Comparison of ENCODE assay signal across 8 mouse cellular contexts in genomic region chr4:48044141-48044490, GRCm38 (mm10). TPM values are rescaled to one million over a fixed set of nuclear protein-coding genes. Genes with fewer than 3 reads are reported as not detected.
DNase-seq lines count a peak whose midpoint lies in the region; ATAC-seq and TF ChIP-seq lines count a peak whose summit lies in the region.

No protein-coding gene starts in this region.

- H3K4me3 ChIP-seq in heart, embryonic 16.5 days (ENCODE audit: low read length), result peak overlapping the region; percentile 81
- H3K4me3 ChIP-seq in ES-E14 (ENCODE audit: insufficient read depth in 1 of 2, low read depth in 1 of 2, low read length in 2 of 2, poor library complexity in 1 of 2, severe bottlenecking in 1 of 2), result peak overlapping the region; percentile 69 to 76; a peak in 3 of 4 replicates
- H3K4me3 ChIP-seq in forebrain, embryonic 11.5 days (ENCODE audit: low read depth, low read length), result peak overlapping the region; percentile 59
- H3K4me3 ChIP-seq in liver, embryonic 12.5 days, result peak overlapping the region; percentile 67

- H3K9me3 ChIP-seq in heart, embryonic 16.5 days (replicated peaks; ENCODE audit: control insufficient read depth, low read length), result no peaks in the 10 kb centered on the region
- no peaks in the 10 kb centered on the region for H3K9me3 ChIP-seq in ES-E14 (ENCODE audit: control insufficient read depth, insufficient read depth, low read depth, low read length)
- H3K9me3 ChIP-seq in forebrain, embryonic 11.5 days (ENCODE audit: control insufficient read depth, low read length), result no peaks in the 10 kb centered on the region
- no peaks in the 10 kb centered on the region for H3K9me3 ChIP-seq in liver, embryonic 12.5 days (replicated peaks)

- H3K4me2 ChIP-seq in heart, embryonic 16.5 days (ENCODE audit: low read depth, low read length), result peak overlapping the region; percentile 100
- peak overlapping the region; percentile 97 for H3K4me2 ChIP-seq in forebrain, embryonic 11.5 days (ENCODE audit: low read depth, low read length, severe bottlenecking)
- H3K4me2 ChIP-seq in liver, embryonic 12.5 days, result peak overlapping the region; percentile 98

- no peak for DNase-seq in heart, postnatal 14 days
- no peak for DNase-seq in ES-E14 (ENCODE audit: low read depth, low spot score)
- DNase-seq in forebrain, embryonic 11.5 days (ENCODE audit: low spot score), result no peak
- no peak for DNase-seq in right cerebral cortex, adult 18-20 months

- H3K27ac ChIP-seq in heart, embryonic 16.5 days (ENCODE audit: low read length), result peak overlapping the region; percentile 100
- H3K27ac ChIP-seq in ES-E14 (ENCODE audit: insufficient read depth, low read depth, low read length, poor library complexity, severe bottlenecking), result no peak overlapping the region
- H3K27ac ChIP-seq in forebrain, embryonic 11.5 days (ENCODE audit: low read depth, low read length), result no peak overlapping the region
- no peak overlapping the region for H3K27ac ChIP-seq in liver, embryonic 12.5 days

- H3K36me3 ChIP-seq in heart, embryonic 16.5 days (ENCODE audit: control insufficient read depth, insufficient read depth), result no peaks in the 10 kb centered on the region
- no peaks in the 10 kb centered on the region for H3K36me3 ChIP-seq in ES-E14 (ENCODE audit: control insufficient read depth, insufficient read depth, low read length, poor library complexity, severe bottlenecking)
- no peaks in the 10 kb centered on the region for H3K36me3 ChIP-seq in forebrain, embryonic 11.5 days (ENCODE audit: control insufficient read depth, insufficient read depth, low read length)
- no peaks in the 10 kb centered on the region for H3K36me3 ChIP-seq in liver, embryonic 12.5 days

- intact Hi-C loops in heart, postnatal 14 days (cut with DNase I), result loop anchor here (5.0 to 10.0 kb wide), 4 partner anchors 97 to 989 kb away; partner anchors contain the start of gene Anks6

- peaks cover 12% of the 10 kb centered on the region for H3K27me3 ChIP-seq in heart, embryonic 16.5 days (ENCODE audit: control insufficient read depth, insufficient read depth, low read length)
- peaks cover 15% of the 10 kb centered on the region for H3K27me3 ChIP-seq in forebrain, embryonic 11.5 days (ENCODE audit: control insufficient read depth, insufficient read depth, low read length)
- H3K27me3 ChIP-seq in liver, embryonic 12.5 days (replicated peaks), result peaks cover 67% of the 10 kb centered on the region

- WGBS in heart, embryonic 16.5 days, result under 1% methylated on average over 11 of the region's 11 CpGs
- under 1% methylated on average over 11 of the region's 11 CpGs for WGBS in forebrain, embryonic 11.5 days
- WGBS in liver, embryonic 12.5 days (ENCODE audit: insufficient replicate concordance), result 1% methylated on average over 11 of the region's 11 CpGs

- no peak for ATAC-seq in heart, embryonic 16.5 days (replicated peaks; ENCODE audit: extremely low read depth, insufficient read depth, low FRiP score)
- ATAC-seq in forebrain, embryonic 11.5 days (replicated peaks; ENCODE audit: low FRiP score), result no peak
- no peak for ATAC-seq in liver, embryonic 12.5 days
- no peak for ATAC-seq in megakaryocyte-erythroid progenitor cell, adult 5-6 weeks (replicated peaks; ENCODE audit: low FRiP score, low TSS enrichment, poor library complexity, severe bottlenecking)
- ATAC-seq in frontal cortex, adult (ENCODE audit: low TSS enrichment), result no peak

- in situ Hi-C loops in ES-E14 (cut with MboI; ENCODE audit: low sequenced_read_pairs in 2 of 2, unreplicated experiment in 2 of 2), result loop anchor here in 1 of 2 experiments (25.0 kb wide), 1 partner anchor 1707 kb away; the partner anchor contains the start of gene Foxe1

- H3K9ac ChIP-seq in heart, embryonic 16.5 days (ENCODE audit: low read length), result peak overlapping the region; percentile 77
- no peak overlapping the region for H3K9ac ChIP-seq in ES-E14 (ENCODE audit: insufficient read depth, low read depth, low read length, poor library complexity, severe bottlenecking)
- H3K9ac ChIP-seq in forebrain, embryonic 11.5 days (ENCODE audit: low read length), result peak overlapping the region; percentile 70
- H3K9ac ChIP-seq in liver, embryonic 12.5 days, result peak overlapping the region; percentile 79; the same call in 1 of the 2 replicates

- H3K4me1 ChIP-seq in heart, embryonic 16.5 days (ENCODE audit: control insufficient read depth, insufficient read depth, low read length), result peaks cover 35% of the 10 kb centered on the region
- H3K4me1 ChIP-seq in ES-E14 (ENCODE audit: control insufficient read depth in 2 of 2, insufficient read depth in 2 of 2, low read length in 2 of 2, poor library complexity in 1 of 2), result no peaks in the 10 kb centered on the region
- H3K4me1 ChIP-seq in forebrain, embryonic 11.5 days (replicated peaks; ENCODE audit: control insufficient read depth, insufficient read depth, low read length), result peaks cover 17% of the 10 kb centered on the region; the same call in 1 of the 2 replicates
- H3K4me1 ChIP-seq in liver, embryonic 12.5 days, result peaks cover 48% of the 10 kb centered on the region

TF ChIP-seq in ES-E14, 5 proteins besides CTCF, POLR2A, EP300 and RAD21:
- TF ChIP-seq ZC3H11A (IDR thresholded peaks at IDR 0.05; ENCODE audit: borderline replicate concordance, low read depth, low read length) (no peak), HCFC1 (IDR thresholded peaks at IDR 0.05; ENCODE audit: borderline replicate concordance, insufficient read depth, low read length) (no peak), MAFK (IDR thresholded peaks at IDR 0.05; ENCODE audit: insufficient read depth, low read depth, low read length) (no peak), ZNF384 (IDR thresholded peaks at IDR 0.05; ENCODE audit: low read depth, low read length) (no peak), CHD2 (IDR thresholded peaks at IDR 0.05; ENCODE audit: low read depth, low read length) (no peak)

RNA-seq across cellular contexts. Expression of gene Nr4a3, which starts 0.8 kb away (rescaled TPM):
- 0.13 and 0.24 TPM in 2 replicates for polyA plus RNA-seq in heart, embryonic 16.5 days (2015; fragmentation: Nextera tagmentation; extraction: Ambion mirVana)
- 10 to 100 TPM in 1 of 2 experiments, 1 to 10 TPM in 1; 4.0 to 12.0 TPM for total RNA-seq in heart, postnatal 14 days (2021)
- total RNA-seq in ES-E14 (2012; rRNA removed), result 0.09 TPM in 1 of 2 replicates, not detected in the other
- 0.31 and 0.71 TPM in 2 replicates for polyA plus RNA-seq in forebrain, embryonic 11.5 days (2014; fragmentation: Nextera tagmentation; extraction: Ambion mirVana)
- 0.02 TPM in 1 of 2 replicates, not detected in the other for polyA plus RNA-seq in liver, embryonic 12.5 days (2016; fragmentation: Nextera tagmentation; extraction: Ambion mirVana)
- 0.59 and 0.64 TPM in 2 replicates for total RNA-seq in megakaryocyte-erythroid progenitor cell, adult 5-6 weeks (2014; fragmentation: Nextera tagmentation)
- total RNA-seq in megakaryocyte-erythroid progenitor cell, adult 5-6 weeks (2017), result 0.27 and 2.2 TPM in 2 replicates
